Mouse (Mus musculus) bone marrow macrophage, adult 2 months (primary cell): ENCODE measurements around the gene Tanc1.

Source experiments
- CTCF ChIP-seq: IDR thresholded peaks from 2 replicates; pipeline ENCODE4 v1.5.1; 2012; ENCODE audit warnings: low read depth, mild to moderate bottlenecking, low read length, moderate library complexity
- POLR2A ChIP-seq: IDR thresholded peaks from 2 replicates; pipeline ENCODE4 v1.6.1; 2012; ENCODE audit warnings: mild to moderate bottlenecking, low read depth, low read length, borderline replicate concordance

- no peak for TF ChIP-seq CTCF
- TF ChIP-seq POLR2A: no peak
Observed at GRCm38 (mm10) chr2:59600980-59601379, 10.9 kb upstream of the Tanc1 start.
